Mouse (Mus musculus): ENCODE results near the gene Il23a. TPM values are rescaled to one million over a fixed set of nuclear protein-coding genes. Genes with fewer than 3 reads are reported as not detected.
"Not testable (repeated sequence)": the region's sequence is repeated elsewhere in the genome, so short reads cannot be mapped to it uniquely, and the experiment has no call there.

Il23a gene
- polyA plus RNA-seq, 1 experiment from 2014 or later, result 0.46 TPM

DNA sequence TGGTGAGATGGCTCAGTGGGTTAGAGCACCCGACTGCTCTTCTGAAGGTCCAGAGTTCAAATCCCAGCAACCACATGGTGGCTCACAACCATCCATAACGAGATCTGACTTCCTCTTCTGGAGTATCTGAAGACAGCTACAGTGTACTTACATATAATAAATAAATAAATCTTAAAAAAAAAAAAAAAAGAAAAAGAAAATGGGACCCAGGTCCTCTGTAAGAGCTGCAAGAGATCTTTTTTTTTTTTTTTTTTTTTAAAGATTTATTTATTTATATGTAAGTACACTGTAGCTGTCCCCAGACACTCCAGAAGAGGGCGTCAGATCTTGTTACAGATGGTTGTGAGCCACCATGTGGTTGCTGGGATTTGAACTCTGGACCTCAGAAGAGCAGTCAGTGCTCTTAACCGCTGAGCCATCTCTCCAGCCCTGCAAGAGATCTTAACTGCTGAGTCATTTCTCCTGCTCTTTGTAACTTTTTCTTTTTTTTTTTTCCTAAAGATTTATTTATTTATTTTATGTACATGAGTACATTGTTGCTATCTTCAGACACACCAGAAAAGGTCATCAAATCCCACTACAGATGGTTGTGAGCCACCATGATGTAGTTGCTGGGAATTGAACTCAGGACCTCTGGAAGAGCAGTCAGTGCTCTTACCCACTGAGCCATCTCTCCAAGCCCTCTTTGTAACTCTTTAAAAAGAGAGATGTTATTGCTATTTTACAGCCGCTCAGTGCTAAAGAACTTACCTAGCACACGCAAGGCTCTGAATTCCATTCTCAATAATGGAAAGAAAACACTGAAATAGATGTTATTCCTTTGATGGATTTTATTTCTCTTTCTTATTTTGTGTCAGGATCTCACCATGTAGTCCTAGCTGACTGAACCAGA is 34.1 kb upstream of the Il23a start:
- H3K4me1 ChIP-seq; H3K9ac ChIP-seq; H3K9me3 ChIP-seq; H3K27ac ChIP-seq; H3K36me3 ChIP-seq; H3K27me3 ChIP-seq (replicated peaks); ATAC-seq (ENCODE audit: insufficient read depth, low FRiP score, low read depth); H3K4me3 ChIP-seq (replicated peaks); H3K4me2 ChIP-seq: not testable (repeated sequence)
- WGBS, result 79% methylated on average over 6 of the region's 6 CpGs

DNA sequence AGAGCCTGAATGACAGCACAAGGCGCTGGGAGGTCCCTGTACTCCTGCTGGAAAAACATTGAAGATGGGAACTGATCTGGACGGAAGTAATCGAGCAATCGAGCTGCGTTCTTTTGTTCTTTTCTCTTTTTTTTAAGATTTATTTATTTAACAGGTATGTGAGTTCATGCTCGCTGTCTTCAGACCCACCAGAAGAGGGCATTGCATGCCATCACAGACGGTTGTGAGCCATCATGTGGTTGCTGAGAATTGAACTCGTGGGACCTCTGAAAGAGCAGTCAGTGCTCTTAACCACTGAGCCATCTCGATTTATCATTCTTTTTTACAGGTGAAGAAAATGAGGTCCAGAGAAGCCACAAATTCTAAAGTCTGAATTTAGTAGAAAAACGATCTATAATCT is 29.1 kb upstream of the Il23a start:
- no peak for ATAC-seq (ENCODE audit: insufficient read depth, low FRiP score, low read depth)
- H3K9ac ChIP-seq, result no peak overlapping the region
- H3K4me1 ChIP-seq, result peaks cover 9% of the 10 kb centered on the region
- peaks cover 29% of the 10 kb centered on the region for H3K36me3 ChIP-seq
- H3K4me3 ChIP-seq (replicated peaks), result no peak overlapping the region
- no peaks in the 10 kb centered on the region for H3K9me3 ChIP-seq
- H3K27ac ChIP-seq, result no peak overlapping the region
- no peak overlapping the region for H3K4me2 ChIP-seq
- no peaks in the 10 kb centered on the region for H3K27me3 ChIP-seq (replicated peaks)
- 85% methylated on average over 10 of the region's 10 CpGs for WGBS

DNA sequence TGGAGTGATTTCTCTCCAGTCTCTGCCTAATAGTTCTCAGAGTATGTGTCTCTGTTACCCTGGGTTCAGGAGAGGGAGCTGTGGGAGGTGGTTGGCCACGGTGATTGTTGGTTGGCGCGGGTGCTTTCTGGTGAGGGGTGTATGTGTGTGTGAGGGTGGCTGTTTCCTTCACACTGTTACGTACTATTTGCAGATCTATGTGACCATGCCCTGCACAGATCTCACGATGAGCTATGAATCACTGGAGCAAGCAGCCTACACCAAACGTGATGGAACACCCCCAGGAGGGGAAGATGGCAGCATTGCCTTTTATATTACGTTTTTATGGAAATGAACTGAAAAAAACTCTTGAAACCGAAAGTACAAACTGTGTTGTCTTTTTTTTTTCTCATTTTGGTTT is 28.3 kb upstream of the Il23a start:
- Histone ChIP-seq H3K4me3 (replicated peaks) (no peak overlapping the region), H3K27ac (no peak overlapping the region), H3K36me3 (peaks cover 29% of the 10 kb centered on the region), H3K4me1 (peaks cover 9% of the 10 kb centered on the region), H3K9me3 (no peaks in the 10 kb centered on the region), H3K4me2 (no peak overlapping the region), H3K9ac (no peak overlapping the region), H3K27me3 (replicated peaks) (no peaks in the 10 kb centered on the region)
- no peak for ATAC-seq (ENCODE audit: insufficient read depth, low FRiP score, low read depth)
- 92% methylated on average over 8 of the region's 8 CpGs for WGBS

DNA sequence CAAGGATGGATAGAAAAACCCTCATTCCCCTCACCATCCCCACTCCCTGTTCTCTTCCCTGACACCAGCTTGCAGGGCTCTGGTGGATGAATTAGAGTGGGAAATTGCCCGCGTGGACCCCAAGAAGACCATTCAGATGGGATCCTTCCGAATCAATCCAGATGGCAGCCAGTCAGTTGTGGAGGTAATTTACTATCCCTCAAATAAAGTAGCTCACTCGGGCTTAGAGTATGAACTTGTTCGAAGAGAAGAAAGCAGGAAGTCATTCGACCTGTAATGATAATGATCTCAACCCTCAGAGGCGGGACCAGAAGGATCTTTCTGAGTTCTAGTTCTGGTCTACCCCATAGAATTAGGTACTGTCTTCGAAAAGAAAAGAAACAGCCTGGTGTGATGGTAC is 25.0 kb upstream of the Il23a start:
- WGBS, result 64% methylated on average over 8 of the region's 8 CpGs
- Histone ChIP-seq H3K27ac (peak overlapping the region; percentile 93), H3K9ac (peak overlapping the region; percentile 77), H3K9me3 (no peaks in the 10 kb centered on the region), H3K36me3 (peaks cover 40% of the 10 kb centered on the region), H3K4me2 (peak overlapping the region; percentile 81), H3K27me3 (replicated peaks) (no peaks in the 10 kb centered on the region), H3K4me1 (peaks cover 9% of the 10 kb centered on the region), H3K4me3 (replicated peaks) (peak overlapping the region; percentile 74)
- ATAC-seq (ENCODE audit: insufficient read depth, low FRiP score, low read depth), result no peak

DNA sequence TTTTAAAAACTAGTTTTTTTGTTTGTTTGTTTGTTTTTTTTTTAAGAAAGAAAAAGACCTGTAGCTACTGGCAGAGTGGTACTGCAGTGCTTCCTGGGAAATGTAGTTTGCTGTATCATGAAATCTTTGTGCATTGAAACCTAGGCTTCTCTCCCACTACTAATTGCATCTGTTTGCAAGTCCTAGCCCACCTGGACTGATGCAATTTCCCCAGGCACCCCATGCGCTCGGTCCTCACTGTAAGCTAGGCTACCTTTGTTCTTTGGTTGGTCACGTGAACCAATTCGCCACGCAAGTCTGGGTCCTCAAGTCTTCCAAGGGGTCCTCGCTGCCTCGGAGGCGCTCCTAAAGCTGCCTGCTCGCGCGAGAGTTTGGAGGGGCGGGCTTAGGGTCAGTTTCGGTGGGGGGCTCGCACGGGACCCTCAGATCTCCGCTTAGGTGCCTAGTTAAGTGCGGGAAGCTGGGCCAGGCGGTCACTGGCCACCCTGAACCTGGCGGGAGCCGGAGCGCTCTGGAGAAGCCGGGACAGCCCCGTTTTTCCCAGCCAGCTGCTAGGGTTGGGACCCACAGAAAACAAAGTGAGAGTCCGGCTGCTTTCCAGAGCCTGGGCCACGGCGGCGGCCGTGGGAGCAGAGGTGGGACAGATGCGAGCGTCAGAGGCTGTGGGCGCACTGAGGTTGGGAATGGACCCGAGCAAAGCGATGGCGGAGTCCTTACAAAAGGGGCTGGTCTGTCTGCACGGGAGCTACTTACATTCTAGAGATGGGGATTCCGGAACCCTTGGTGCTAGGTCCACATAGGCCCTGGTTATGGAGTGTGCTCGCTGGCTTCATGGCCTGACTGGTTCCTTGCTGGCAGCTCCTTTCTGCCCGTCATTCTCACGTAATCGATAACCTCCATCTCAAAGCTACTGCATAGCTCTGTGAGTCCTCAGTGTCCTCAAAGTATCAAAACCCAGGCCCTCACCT is 23.9 kb upstream of the Il23a start, which contains the start of gene Cnpy2:
Cnpy2 (plus strand) TSS at position 319 of the 968 bp plus-strand sequence.
- no peaks in the 10 kb centered on the region for H3K9me3 ChIP-seq
- peak within 1 kb of the TSS; percentile 77 for H3K9ac ChIP-seq
- peak within 1 kb of the TSS; percentile 93 for H3K27ac ChIP-seq
- ATAC-seq (ENCODE audit: insufficient read depth, low FRiP score, low read depth), result peak; percentile 86
- under 1% methylated on average over 40 of the region's 40 CpGs for WGBS
- peaks cover 34% of the 10 kb centered on the region for H3K36me3 ChIP-seq
- peak within 1 kb of the TSS; percentile 74 for H3K4me3 ChIP-seq (replicated peaks)
- H3K4me1 ChIP-seq, result peaks cover 9% of the 10 kb centered on the region
- no peaks in the 10 kb centered on the region for H3K27me3 ChIP-seq (replicated peaks)
- H3K4me2 ChIP-seq, result peak within 1 kb of the TSS; percentile 81

DNA sequence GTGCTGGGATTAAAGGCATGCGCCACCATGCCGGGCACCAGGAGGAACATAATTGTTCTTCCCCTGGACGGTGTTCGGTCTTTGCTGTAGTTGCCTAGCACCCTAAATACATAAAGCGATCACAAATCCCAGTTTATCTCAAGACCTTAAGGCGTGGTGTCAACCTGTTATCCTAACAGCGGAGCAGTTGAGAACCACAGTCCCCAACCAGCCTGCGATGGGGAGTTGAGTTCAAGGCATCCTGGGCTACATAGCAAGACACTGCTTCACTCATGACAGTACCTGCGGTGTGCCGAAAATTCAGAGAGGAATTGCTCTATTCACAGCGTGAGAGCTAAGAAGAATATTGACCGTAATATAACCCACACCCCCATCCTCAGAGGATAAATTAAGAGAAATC is 23.1 kb upstream of the Il23a start:
- H3K27me3 ChIP-seq (replicated peaks), result no peaks in the 10 kb centered on the region
- 0 out of 2 replicates have a peak overlapping the region, but pooled peaks have one; percentile 38 for H3K27ac ChIP-seq
- peak overlapping the region; percentile 32; the same call in 1 of the 2 replicates for H3K9ac ChIP-seq
- ATAC-seq (ENCODE audit: insufficient read depth, low FRiP score, low read depth), result no peak
- H3K36me3 ChIP-seq, result peaks cover 27% of the 10 kb centered on the region
- no peaks in the 10 kb centered on the region for H3K9me3 ChIP-seq
- 47% methylated on average over 12 of the region's 12 CpGs for WGBS
- H3K4me3 ChIP-seq (replicated peaks), result peak overlapping the region; percentile 74
- H3K4me2 ChIP-seq, result peak overlapping the region; percentile 81
- peaks cover 9% of the 10 kb centered on the region for H3K4me1 ChIP-seq

DNA sequence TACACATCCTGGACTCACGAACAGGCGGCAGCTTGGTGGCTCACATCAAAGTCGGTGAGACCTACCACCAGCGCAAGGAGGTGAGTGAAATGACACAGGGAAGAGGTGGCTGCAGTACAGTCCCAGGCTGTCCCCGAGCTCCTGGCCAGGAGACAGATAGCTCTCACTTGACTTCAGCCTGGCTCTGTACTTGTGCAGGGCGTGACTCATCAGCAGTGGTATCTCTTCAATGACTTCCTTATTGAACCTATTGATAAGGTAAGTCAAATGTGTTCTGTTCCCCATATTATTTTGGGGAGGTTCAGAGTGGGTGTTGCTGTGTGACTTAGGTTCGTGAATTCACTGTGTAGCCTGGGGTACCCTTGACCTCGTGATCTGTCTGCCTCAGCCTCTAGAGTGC is 17.0 kb upstream of the Il23a start:
- Histone ChIP-seq H3K4me2 (no peak overlapping the region), H3K36me3 (peaks cover 45% of the 10 kb centered on the region), H3K9ac (no peak overlapping the region), H3K27me3 (replicated peaks) (no peaks in the 10 kb centered on the region), H3K4me1 (no peaks in the 10 kb centered on the region), H3K4me3 (replicated peaks) (no peak overlapping the region), H3K9me3 (no peaks in the 10 kb centered on the region), H3K27ac (no peak overlapping the region)
- ATAC-seq (ENCODE audit: insufficient read depth, low FRiP score, low read depth), result no peak
- 92% methylated on average over 8 of the region's 8 CpGs for WGBS

DNA sequence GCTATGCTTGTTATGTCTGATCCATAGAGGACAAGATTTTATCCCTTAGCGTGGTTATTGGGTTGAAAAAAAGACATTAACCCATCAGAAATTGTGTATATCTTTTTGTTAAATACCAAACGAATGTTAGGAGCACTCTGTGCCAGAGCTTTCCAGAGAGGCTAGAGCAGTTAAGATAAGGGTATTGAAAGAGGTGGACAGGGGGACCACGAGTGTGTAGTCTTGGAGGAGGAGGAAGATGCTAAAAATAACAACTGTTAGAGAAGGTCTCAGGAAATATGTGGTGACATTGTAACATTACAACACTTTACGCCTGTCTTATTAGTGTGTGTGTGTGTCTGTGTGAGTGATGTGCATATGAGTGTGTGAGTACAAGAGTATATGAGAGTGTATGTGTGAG is 12.3 kb upstream of the Il23a start:
- Histone ChIP-seq H3K4me3 (replicated peaks) (no peak overlapping the region), H3K27ac (no peak overlapping the region), H3K36me3 (peaks cover 41% of the 10 kb centered on the region), H3K27me3 (replicated peaks) (no peaks in the 10 kb centered on the region), H3K9ac (no peak overlapping the region), H3K4me1 (0 out of 2 replicates have a peak, but pooled peaks cover 5% of the 10 kb centered on the region), H3K9me3 (no peaks in the 10 kb centered on the region), H3K4me2 (no peak overlapping the region)
- no peak for ATAC-seq (ENCODE audit: insufficient read depth, low FRiP score, low read depth)
- WGBS, result 68% methylated on average over 4 of the region's 4 CpGs

DNA sequence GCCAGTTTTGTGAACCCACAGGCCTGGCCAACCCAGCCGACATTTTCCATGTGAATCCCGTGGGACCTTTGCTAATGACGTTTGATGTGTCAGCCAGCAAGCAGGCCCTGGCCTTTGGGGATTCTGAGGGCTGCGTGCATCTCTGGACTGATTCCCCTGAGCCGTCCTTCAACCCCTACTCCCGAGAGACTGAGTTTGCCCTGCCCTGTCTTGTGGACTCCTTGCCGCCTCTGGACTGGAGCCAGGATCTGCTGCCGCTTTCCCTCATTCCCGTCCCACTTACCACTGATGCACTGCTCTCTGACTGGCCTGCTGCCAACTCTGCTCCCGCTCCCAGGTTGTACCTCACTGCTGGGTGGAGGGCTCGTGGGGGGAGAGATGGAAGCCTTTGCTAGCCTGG is 11.6 kb upstream of the Il23a start:
- H3K9me3 ChIP-seq, result no peaks in the 10 kb centered on the region
- H3K27me3 ChIP-seq (replicated peaks), result no peaks in the 10 kb centered on the region
- H3K9ac ChIP-seq, result no peak overlapping the region
- H3K27ac ChIP-seq, result peak overlapping the region; percentile 26; the same call in 1 of the 2 replicates
- H3K36me3 ChIP-seq, result peaks cover 34% of the 10 kb centered on the region
- ATAC-seq (ENCODE audit: insufficient read depth, low FRiP score, low read depth), result peak; percentile 54; the same call in 1 of the 2 replicates
- H3K4me2 ChIP-seq, result no peak overlapping the region
- WGBS, result 51% methylated on average over 11 of the region's 11 CpGs
- H3K4me3 ChIP-seq (replicated peaks), result no peak overlapping the region
- H3K4me1 ChIP-seq, result 0 out of 2 replicates have a peak, but pooled peaks cover 5% of the 10 kb centered on the region

DNA sequence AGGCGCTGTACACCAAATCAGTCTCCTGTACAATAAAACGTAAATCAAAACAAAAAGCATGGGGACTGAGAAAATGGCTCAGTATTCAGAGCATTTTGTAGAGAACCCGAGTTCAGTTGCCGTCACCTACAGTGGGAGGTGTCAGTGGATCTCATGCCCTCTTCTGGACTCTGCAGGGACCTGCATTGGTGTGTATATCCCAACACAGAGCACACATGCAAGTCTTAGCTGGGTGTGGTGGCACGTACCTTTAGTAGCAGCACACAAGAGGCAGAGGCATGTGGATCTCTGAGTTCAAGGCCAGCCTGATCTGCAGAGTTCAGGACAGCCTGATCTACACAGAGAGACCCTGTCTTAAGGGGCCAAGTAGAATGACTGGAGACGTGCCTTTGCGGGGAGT is 11.1 kb upstream of the Il23a start:
- H3K4me1 ChIP-seq, result 0 out of 2 replicates have a peak, but pooled peaks cover 5% of the 10 kb centered on the region
- H3K4me2 ChIP-seq, result no peak overlapping the region
- no peak overlapping the region for H3K4me3 ChIP-seq (replicated peaks)
- H3K9me3 ChIP-seq, result no peaks in the 10 kb centered on the region
- ATAC-seq (ENCODE audit: insufficient read depth, low FRiP score, low read depth), result no peak
- 83% methylated on average over 7 of the region's 7 CpGs for WGBS
- no peak overlapping the region for H3K9ac ChIP-seq
- H3K36me3 ChIP-seq, result peaks cover 30% of the 10 kb centered on the region
- H3K27me3 ChIP-seq (replicated peaks), result no peaks in the 10 kb centered on the region
- no peak overlapping the region for H3K27ac ChIP-seq

DNA sequence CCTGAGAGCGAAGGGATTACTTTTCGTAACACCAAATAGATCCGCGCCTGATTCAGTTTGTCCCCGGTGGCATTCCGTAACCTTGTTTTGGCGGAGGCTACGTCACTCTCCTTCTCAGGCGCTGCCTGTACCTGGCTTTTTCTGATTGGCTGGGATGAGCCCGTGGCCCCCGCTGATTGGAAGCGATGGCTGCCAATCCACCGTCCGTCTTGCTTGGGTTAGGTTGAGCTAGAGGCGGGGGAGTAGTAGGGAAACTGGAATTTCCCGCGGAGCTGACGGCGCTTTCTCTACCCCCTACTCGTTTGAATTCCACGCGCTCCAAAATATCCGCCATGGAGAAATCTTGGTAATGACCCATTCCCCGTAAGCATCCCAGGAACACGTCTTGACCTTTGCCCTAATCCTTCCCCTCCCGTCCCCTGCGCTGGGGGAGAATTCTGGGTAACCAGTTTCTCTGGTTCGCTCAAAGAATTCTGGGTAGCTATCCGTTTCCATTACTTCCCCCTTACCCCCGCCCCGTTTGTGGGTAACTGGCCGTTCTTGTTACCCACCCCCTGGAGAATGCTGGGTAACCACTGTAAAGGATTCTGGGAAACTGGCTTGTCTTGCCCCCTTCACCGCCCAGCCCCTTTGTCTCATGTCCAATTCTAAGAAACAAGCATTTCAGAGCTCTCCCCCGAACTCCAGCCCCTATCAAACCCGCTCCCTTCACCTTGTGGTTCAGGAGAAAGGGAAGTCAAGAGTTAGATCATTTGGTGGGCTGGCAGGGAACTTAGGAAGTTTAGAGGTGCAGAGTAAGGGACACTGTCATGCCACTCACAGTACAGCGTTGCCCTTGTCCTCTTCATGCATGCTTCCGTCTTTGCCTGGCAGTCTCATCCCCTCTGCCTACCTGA is 4.8 kb upstream of the Il23a start, which contains the start of gene Pan2:
Pan2 (plus strand) TSS at position 210 of the 896 bp plus-strand sequence.
- no peaks in the 10 kb centered on the region for H3K27me3 ChIP-seq (replicated peaks)
- H3K27ac ChIP-seq, result peak within 1 kb of the TSS; percentile 98
- peak within 1 kb of the TSS; percentile 61 for H3K9ac ChIP-seq
- peak within 1 kb of the TSS; percentile 74 for H3K4me2 ChIP-seq
- peaks cover 14% of the 10 kb centered on the region for H3K4me1 ChIP-seq
- 0 out of 2 replicates have a peak, but pooled peaks cover 6% of the 10 kb centered on the region for H3K36me3 ChIP-seq
- H3K9me3 ChIP-seq, result no peaks in the 10 kb centered on the region
- H3K4me3 ChIP-seq (replicated peaks), result peak within 1 kb of the TSS; percentile 64
- peak; percentile 98 for ATAC-seq (ENCODE audit: insufficient read depth, low FRiP score, low read depth)
- 2% methylated on average over 37 of the region's 37 CpGs for WGBS

Measured in stomach, embryonic 15.5 days (tissue).